Mouse (Mus musculus): Measurements from ENCODE around the gene Gstk1. TPM values are rescaled to one million over a fixed set of nuclear protein-coding genes. Genes with fewer than 3 reads are reported as not detected.
A peak's percentile ranks its signal among the peaks of the same experiment; 100 is the strongest.

Gstk1 gene
- total RNA-seq, 2 experiments from 2014 or later = 5.1 to 7.1 TPM

DNA sequence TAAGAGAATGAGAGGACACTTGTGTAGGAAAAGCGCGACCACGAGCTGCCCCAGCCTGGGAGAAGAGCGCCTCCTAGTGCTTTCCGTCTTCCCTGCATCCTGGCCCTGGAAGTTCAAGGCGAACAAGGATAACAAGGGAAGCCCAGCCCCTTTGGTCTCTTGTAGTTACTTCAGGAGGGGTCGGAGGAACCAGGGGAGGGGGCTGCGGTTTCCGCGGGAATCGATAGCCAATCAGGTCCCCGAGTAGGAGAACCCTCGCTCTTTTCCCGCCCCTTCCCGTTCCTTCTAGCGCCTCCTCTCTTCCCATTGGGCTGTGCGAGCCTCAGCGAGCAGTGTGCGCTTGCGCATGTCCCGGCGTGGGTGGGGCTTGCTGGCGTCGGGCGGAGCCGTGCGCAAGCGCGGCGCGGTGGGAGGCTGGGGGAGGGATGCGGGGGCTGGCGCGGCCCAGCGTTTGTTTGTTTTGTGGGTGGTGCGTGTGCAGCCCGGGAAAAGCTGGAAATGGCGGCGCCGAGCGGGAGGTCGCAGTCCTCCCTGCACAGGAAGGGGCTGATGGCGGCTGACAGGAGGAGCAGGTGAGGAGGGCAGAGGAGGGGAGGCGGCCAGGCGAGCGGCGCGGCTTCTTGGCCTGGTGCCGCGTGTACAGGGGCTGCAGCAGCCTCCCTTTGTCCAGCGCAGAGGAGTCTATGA is 19.0 kb downstream of the Gstk1 start, which contains the start of gene Casp2:
Gene Casp2 (plus strand): TSS at position 360 of the 687 bp plus-strand sequence.
- intact Hi-C loops (cut with DNase I) = loop anchor here (5.0 kb wide), 3 partner anchors 37 to 657 kb away; partner anchors contain the start of genes Ephb6 and Fam131b
- DNase-seq (ENCODE audit: extremely low spot score in 1 of 2, low spot score in 2 of 2) = peak; percentile 98 to 99

DNA sequence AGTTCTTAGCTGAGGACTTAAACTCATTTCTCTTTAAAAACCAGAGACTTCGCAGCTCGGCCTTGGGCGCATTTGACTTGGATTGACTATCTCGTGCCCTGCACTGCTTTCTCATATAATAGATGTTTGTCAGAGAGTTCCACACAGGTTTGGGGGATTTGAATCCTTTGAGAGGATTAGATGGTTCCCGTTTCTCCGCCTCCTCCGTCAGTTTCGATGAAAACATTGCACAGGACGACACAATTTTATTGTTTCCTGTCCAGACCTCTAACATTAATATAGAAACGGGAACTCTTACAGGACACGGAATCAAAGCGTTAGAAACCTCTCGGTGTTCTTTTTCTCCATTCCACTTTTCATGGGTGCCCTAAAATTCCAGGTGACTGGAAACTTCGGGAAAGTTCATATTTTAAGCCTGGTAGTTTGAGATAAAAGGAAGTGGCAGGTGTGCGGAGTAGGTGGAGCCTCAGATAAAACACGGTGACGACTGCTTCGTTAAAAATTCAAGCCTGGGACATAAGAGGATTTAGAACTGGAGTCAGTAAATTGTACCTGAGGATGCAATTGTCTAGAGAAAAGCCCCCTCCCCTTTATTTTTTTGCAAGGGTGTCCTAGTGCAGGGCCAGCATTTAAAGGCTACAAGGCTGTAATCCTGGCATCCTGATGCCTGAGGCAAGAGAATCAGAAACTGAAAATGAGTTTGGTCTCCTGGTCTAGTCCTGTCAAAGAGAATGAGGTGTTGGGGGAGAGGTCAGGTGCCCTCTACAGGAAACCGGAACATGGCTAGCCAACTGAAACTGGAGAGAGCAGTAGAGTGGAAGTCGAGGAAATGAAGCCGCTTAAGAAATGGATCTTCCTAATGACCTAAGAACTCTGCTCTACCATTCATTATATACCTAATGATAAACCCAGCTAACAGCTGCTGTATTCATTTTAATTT is 19.9 kb downstream of the Gstk1 start:
- no peak for DNase-seq (ENCODE audit: extremely low spot score in 1 of 2, low spot score in 2 of 2)
- intact Hi-C loops (cut with DNase I) = loop anchor here (5.0 kb wide), 2 partner anchors 57 to 658 kb away; partner anchors contain the start of genes Ephb6 and Fam131b

DNA sequence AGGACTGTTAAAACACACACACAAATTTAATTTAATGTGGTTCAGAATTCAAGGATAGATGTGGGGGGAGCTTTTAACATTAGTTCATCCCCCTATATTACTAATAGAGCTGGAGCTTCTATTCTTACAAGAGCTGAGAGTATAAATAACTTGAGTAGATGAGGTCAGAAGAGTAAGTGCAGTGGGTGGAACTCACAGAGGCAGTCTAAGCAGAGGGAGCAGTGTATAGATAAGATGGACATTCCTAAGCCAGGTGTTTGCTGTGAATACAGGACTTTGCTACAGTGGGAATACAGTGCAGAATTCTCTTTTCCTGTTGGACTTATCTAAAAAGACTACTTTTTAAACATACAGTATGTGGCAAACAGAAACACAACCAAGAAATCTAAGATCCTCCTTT is 25.1 kb downstream of the Gstk1 start:
- intact Hi-C loops (cut with DNase I) = no loop called here
- no peak for DNase-seq (ENCODE audit: extremely low spot score in 1 of 2, low spot score in 2 of 2)

DNA sequence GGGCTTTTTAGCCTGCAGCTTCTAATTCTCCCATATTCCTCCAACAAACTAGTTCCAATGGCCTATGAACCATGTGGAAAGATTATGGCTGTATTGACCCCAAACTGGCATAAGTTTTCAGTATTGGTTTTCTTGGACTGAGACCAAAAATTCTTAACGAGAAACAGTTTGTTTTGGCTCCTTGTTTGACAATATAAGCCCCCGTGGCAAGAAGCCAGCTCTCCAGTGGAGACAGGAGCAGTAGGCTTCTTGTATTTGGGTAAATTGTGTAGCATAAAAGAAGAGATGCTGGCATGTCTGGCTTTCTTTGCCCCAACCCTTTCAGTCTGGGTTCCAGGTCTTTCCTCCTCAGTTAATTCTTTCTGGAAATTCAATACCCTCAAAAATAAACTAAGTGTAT is 30.4 kb downstream of the Gstk1 start:
- intact Hi-C loops (cut with DNase I) = no loop called here

DNA sequence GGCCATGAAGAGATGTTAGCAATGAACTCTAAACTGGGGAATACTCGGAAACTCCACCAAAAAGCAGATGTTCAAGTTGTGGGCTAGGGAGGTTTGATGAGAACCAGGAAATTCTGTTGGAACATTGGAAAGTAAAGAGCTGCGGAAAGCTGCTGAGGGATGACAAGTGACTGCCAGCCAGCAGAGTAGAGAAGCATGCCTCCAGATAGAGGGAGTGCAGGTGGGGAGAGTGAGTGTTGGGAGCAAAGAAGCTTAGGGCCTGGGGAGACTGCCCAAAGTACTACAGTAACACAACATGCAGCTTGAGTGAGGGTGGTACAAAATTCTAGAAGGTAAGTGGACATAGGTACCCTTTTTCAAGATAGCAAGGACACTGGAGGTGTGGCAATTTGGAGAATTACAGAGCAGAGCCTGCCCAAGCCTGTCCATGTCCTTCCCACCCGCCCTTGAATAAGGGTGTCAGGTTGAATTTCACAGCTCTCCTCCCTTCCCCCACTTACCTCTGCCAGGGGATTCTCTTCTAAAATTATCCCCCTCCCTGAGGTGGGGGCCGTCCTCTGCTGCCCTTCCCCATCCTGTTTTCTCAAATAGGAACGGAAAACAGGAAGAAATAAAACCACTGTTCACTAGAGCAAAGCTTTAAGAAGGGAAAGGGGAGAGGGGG is 37.3 kb downstream of the Gstk1 start:
- no peak for DNase-seq (ENCODE audit: extremely low spot score in 1 of 2, low spot score in 2 of 2)
- intact Hi-C loops (cut with DNase I) = no loop called here

More for the DNA sequence above, 30.4 kb downstream of the Gstk1 start:
- DNase-seq (ENCODE audit: extremely low spot score in 1 of 2, low spot score in 2 of 2) = no peak

DNA sequence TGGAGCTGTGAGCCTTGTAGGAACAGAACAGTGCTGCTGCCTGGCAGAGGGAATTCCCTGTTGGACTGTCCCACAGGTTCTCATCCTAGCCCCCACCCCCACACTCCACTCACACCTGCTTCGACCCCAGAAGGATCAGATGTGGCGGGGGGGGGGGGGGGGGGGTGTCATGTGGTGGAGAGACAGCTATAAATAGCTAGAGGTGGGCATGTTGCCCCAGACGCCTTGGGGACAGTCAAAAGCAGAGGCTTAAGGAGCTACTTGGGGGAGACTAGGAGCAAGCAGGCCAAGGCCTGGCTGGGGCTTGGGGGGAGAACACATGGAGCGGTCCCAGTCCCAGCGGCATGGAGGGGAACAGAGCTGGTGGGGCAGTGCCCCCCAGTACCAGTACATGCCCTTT is 40.7 kb downstream of the Gstk1 start, which contains the start of gene Clcn1:
Gene Clcn1 (plus strand): TSS at position 238 of the 400 bp plus-strand sequence.
- intact Hi-C loops (cut with DNase I) = no loop called here
- no peak for DNase-seq (ENCODE audit: extremely low spot score in 1 of 2, low spot score in 2 of 2)

DNA sequence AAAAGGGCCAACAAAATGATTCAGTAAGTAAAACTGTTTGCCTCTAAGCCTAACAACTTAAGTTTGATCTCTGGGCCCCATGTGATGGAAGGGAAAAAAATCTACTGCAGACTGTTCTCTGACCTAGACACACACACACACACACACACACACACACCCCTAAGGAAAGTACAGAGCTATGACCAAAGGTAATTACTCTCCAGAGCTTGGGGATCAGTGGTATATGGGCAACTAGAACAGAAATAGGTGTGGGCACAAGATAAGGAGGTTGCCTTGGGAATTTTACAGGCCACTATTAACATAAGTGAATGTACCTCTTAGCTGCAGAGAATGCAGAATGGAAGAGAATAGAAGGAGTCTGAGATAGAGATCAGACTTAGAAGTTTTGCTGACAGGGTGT is 41.8 kb downstream of the Gstk1 start:
- intact Hi-C loops (cut with DNase I) = no loop called here
- DNase-seq (ENCODE audit: extremely low spot score in 1 of 2, low spot score in 2 of 2) = no peak

DNA sequence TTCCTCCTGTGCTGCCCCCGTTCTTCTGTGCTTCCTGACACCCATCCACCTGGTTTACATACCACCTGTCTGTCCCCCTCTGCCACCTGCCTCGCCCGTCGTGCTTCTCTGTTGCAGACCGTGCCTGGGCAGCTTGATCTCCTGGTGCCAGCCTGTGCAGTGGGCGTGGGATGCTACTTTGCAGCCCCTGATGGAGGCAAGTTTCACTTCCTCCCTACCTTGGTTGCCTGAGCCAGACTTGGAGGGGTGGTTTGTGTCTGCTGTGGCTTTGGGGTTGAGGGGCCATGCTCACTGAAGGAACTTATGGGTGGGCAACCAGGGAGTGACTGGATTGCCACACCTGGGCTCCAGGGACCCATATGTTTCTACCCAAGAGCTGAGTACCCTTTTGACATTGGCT is 47.6 kb downstream of the Gstk1 start:
- DNase-seq (ENCODE audit: extremely low spot score in 1 of 2, low spot score in 2 of 2) = no peak
- intact Hi-C loops (cut with DNase I) = no loop called here

DNA sequence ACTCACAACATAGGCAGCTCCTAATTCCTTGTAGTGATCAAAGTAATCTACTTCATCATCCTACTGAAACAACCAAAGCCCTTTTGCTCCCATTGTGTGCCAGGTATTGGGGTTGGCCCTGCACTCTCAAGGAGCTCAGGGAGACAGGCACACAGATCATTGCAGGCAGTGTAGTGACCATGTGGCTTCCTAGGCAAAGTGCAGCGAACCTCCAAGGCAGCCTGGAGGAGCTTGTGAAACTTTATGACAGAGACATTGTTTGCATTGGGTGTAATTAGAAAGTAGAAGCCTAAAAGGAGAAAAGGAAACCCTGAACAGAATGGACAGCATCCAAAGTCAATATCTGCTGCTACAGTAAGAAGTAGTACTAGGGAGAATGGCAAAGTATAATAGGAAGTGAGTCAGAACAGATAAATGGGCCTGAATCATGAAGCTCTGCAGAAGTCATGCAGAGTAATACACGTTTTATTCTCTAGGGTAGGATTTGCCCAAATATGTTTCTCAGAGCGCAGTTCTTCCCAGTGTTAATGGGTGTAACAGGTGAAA is 49.9 kb downstream of the Gstk1 start:
- intact Hi-C loops (cut with DNase I) = no loop called here
- DNase-seq (ENCODE audit: extremely low spot score in 1 of 2, low spot score in 2 of 2) = no peak

DNA sequence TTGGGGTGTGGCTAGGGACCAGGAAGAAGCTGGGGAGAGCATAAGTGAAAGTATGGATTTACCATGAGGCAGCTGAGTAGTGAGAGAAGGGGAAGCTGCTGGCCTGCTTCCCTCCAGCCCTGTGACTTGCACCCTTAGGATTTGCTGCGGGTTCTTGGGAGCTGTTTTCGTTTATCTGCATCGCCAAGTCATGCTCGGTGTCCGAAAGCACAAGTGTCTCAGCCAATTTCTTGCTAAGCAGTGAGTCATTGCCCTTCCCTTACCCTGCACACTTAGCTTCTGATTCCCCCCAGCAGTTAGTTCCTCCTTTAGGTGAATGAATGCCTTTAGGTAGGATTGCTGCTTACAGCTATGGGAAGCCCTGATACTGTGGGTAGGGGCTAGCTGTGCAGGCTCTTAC is 53.6 kb downstream of the Gstk1 start:
- DNase-seq (ENCODE audit: extremely low spot score in 1 of 2, low spot score in 2 of 2) = no peak
- intact Hi-C loops (cut with DNase I) = no loop called here

Other genes with a start within 250 kb of the Gstk1 start
- gene Sva, start 207.5 kb upstream of the Gstk1 start, total RNA-seq (2021) = not detected
- not detected for gene Tas2r139, start 105.0 kb upstream of the Gstk1 start, total RNA-seq (2021)
- not detected for gene Tas2r144, start 30.6 kb upstream of the Gstk1 start, total RNA-seq (2021)
- not detected for gene Tmem139, start 16.0 kb downstream of the Gstk1 start, total RNA-seq (2021)
- gene Casp2, start 19.1 kb downstream of the Gstk1 start, total RNA-seq (2021) = 10 to 100 TPM; 29.7 to 35.5 TPM
- gene Clcn1, start 40.8 kb downstream of the Gstk1 start, total RNA-seq (2021) = 1 to 10 TPM; 3.9 to 4.8 TPM
- gene Fam131b, start 78.7 kb downstream of the Gstk1 start, total RNA-seq (2021) = 100 to 1,000 TPM; 123 to 133 TPM
- 10 to 100 TPM; 55.8 to 57.6 TPM for gene Zyx, start 103.7 kb downstream of the Gstk1 start, total RNA-seq (2021)
- under 1 TPM; 0.22 to 0.26 TPM for gene Epha1, start 127.3 kb downstream of the Gstk1 start, total RNA-seq (2021)
- not detected for gene Tas2r143, start 154.3 kb downstream of the Gstk1 start, total RNA-seq (2021)
- gene Tas2r135, start 159.5 kb downstream of the Gstk1 start, total RNA-seq (2021) = not detected
- not detected for gene Tas2r126, start 188.6 kb downstream of the Gstk1 start, total RNA-seq (2021)
- gene Olfr458, start 219.3 kb downstream of the Gstk1 start, total RNA-seq (2021) = not detected
- not detected for gene Olfr457, start 230.4 kb downstream of the Gstk1 start, total RNA-seq (2021)
- not detected for gene Olfr456, start 241.3 kb downstream of the Gstk1 start, total RNA-seq (2021)

All from left cerebral cortex, postnatal 10 days (tissue).